Comparison of ENCODE assay signal across 8 mouse cellular contexts in genomic region chr7:78990302-78991038, GRCm38 (mm10).
DNase-seq lines count a peak whose midpoint lies in the region; ATAC-seq and TF ChIP-seq lines count a peak whose summit lies in the region.

No protein-coding gene starts in this region.

- H3K4me1 ChIP-seq in forebrain, embryonic 13.5 days = peaks cover 12% of the 10 kb centered on the region; the same call in 1 of the 2 replicates
- H3K4me1 ChIP-seq in neural tube, embryonic 13.5 days (replicated peaks) = peaks cover 11% of the 10 kb centered on the region

- peak overlapping the region; percentile 46 for H3K4me3 ChIP-seq in layer of hippocampus, adult 2 months
- H3K4me3 ChIP-seq in forebrain, embryonic 13.5 days = peak overlapping the region; percentile 45
- peak overlapping the region; percentile 43 for H3K4me3 ChIP-seq in neural tube, embryonic 13.5 days

- no peak overlapping the region for H3K27ac ChIP-seq in layer of hippocampus, adult 2 months
- H3K27ac ChIP-seq in forebrain, embryonic 13.5 days = no peak overlapping the region
- 0 out of 2 replicates have a peak overlapping the region, but pooled peaks have one; percentile 5 for H3K27ac ChIP-seq in neural tube, embryonic 13.5 days (replicated peaks)

- no peak for DNase-seq in layer of hippocampus, adult 2 months (ENCODE audit: low spot score in 2 of 2)
- no peak for DNase-seq in layer of hippocampus, postnatal 36 days
- peak; percentile 51 for DNase-seq in adrenal gland, postnatal 10 days
- peak; percentile 20 for DNase-seq in kidney, postnatal 14 days
- DNase-seq in cerebellum, adult 9-10 months = no peak

- peak overlapping the region; percentile 63 for H3K9ac ChIP-seq in forebrain, embryonic 13.5 days
- H3K9ac ChIP-seq in neural tube, embryonic 13.5 days = peak overlapping the region; percentile 64

- 3% methylated on average over 27 of the region's 27 CpGs for WGBS in forebrain, embryonic 13.5 days
- 5% methylated on average over 27 of the region's 27 CpGs for WGBS in neural tube, embryonic 13.5 days

- no peaks in the 10 kb centered on the region for H3K36me3 ChIP-seq in forebrain, embryonic 13.5 days (ENCODE audit: poor library complexity, severe bottlenecking)
- no peaks in the 10 kb centered on the region for H3K36me3 ChIP-seq in neural tube, embryonic 13.5 days

- H3K9me3 ChIP-seq in forebrain, embryonic 13.5 days (replicated peaks) = no peaks in the 10 kb centered on the region
- no peaks in the 10 kb centered on the region for H3K9me3 ChIP-seq in neural tube, embryonic 13.5 days

- H3K27me3 ChIP-seq in forebrain, embryonic 13.5 days = no peaks in the 10 kb centered on the region
- 0 out of 2 replicates have a peak, but pooled peaks cover 10% of the 10 kb centered on the region for H3K27me3 ChIP-seq in neural tube, embryonic 13.5 days

- peak overlapping the region; percentile 89 for H3K4me2 ChIP-seq in forebrain, embryonic 13.5 days
- peak overlapping the region; percentile 80 for H3K4me2 ChIP-seq in neural tube, embryonic 13.5 days

- TF ChIP-seq CTCF in layer of hippocampus, adult 2 months (conservative IDR thresholded peaks at IDR 0.05) = no peak

- ATAC-seq in forebrain, embryonic 13.5 days = peak; percentile 76
- ATAC-seq in neural tube, embryonic 13.5 days (ENCODE audit: low read depth) = peak; percentile 86
- no peak for ATAC-seq in megakaryocyte progenitor cell, adult 5-6 weeks (replicated peaks; ENCODE audit: poor library complexity)

Comparison
In these comparisons a context has a peak if more than half of its experiments do, and no peak if none do; other contexts are left out.
1. DNase-seq: peak in adrenal gland, postnatal 10 days (single experiment) and kidney, postnatal 14 days (single experiment); none in layer of hippocampus, adult 2 months (0 of 2), layer of hippocampus, postnatal 36 days (0 of 2) and cerebellum, adult 9-10 months (single experiment).
2. Peak in every context shown above with its lines, with median percentiles within 50 percentile points of each other: H3K4me3 ChIP-seq.